Mouse (Mus musculus) urinary bladder, postnatal 36 days (tissue): ENCODE data around the gene Hsd17b6.
A peak's percentile ranks its signal among the peaks of the same experiment; 100 is the strongest.

Experiments used
- DNase-seq, 2 experiments: peaks; one replicate each; pipeline ENCODE4 v3.0.0; 2022; ENCODE audit warnings: low spot score in 2 of 2, mixed read lengths in 1 of 2

The Hsd17b6 gene

GRCm38 (mm10) chr10:128005479-128005878 lies 1.9 kb downstream of the Hsd17b6 start:
- DNase-seq, result no peak

GRCm38 (mm10) chr10:128004918-128005317 lies 2.5 kb downstream of the Hsd17b6 start:
- no peak for DNase-seq

DNA sequence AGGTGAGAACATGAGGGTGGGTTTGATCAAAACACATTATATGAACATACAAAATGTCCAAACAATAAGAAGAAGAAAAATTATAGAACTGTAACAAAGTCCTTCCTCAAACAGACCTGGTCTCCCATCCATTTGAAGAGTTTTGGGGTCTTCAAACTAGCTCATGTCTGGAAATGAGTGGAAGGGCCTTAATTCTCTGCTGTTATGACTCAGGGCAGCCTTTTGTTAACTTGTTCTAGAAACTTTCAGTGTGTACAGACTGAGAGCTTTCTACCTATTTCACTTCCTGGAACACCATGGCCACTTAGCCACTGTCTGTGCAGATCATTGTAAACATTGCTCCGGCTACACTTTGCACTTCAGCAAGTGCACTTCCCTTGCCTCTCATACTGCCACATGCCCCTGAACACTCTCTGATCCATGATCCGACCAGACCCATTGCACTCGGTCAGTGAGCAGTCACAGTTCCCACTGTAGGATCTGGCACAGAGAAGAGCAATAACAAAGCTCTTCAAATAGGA lies 4.1 kb downstream of the Hsd17b6 start:
- no peak for DNase-seq

DNA sequence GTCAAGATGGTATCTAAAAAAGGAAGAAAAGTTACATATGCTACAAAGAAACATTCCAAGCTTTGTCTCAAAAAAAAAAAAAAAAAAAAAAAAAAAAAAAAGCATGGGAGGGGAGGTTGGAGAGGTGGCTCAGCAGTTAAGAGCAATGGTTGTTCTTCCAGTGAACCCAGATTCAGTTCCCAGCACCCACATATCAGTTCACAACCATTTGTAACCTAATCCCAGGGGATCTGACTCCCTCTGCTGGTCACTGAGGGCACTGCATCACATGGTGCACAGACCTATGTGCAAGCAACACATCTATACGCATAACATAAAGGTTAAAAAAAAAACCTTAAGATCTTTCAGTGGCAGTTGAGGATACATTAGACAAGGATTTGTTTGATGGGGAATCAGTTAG lies 9.2 kb downstream of the Hsd17b6 start:
- DNase-seq, result no peak

GRCm38 (mm10) chr10:127996690-127997089 lies 10.7 kb downstream of the Hsd17b6 start:
- no peak for DNase-seq

DNA sequence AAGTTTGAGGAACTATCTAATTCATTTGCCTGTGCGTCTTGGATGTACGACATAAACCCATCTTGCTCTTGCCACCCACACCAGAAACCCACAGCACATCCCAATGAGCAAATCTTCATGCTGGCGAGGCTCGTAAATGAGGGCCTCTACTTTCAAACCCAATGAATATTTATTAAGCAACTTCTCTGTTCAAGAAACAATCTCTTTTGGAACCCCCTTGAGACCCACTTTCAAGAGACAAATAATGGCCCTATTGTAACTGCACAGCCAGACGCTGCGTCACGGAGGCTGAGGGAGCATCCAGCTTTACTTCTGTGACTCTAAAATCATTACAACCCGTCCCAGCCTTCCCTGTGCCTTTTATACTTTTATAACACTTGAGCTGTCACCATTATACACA lies 21.8 kb downstream of the Hsd17b6 start:
- DNase-seq, result no peak

DNA sequence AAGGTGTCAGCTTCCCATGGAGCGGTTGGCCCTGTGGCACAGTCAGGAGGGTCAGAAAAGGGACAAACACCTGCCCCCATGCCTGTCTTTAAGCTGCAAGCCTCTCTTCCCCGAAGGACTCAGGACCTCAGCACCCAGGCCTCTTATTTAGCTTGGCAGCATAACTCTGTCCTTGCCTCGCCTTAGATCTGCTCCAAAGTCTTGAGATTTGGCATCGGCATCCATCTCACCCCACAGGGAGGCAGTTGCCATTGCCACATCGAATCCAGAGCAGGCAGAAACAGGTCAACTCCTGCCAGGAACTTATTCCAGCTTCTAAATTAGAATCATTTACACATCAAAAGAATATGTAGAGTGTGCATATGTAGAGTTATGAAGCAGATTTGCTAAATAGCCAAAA lies 22.8 kb downstream of the Hsd17b6 start:
- peak in 1 of 2 experiments; percentile 23 for DNase-seq

GRCm38 (mm10) chr10:127975503-127975902 lies 31.9 kb downstream of the Hsd17b6 start:
- DNase-seq, result no peak

DNA sequence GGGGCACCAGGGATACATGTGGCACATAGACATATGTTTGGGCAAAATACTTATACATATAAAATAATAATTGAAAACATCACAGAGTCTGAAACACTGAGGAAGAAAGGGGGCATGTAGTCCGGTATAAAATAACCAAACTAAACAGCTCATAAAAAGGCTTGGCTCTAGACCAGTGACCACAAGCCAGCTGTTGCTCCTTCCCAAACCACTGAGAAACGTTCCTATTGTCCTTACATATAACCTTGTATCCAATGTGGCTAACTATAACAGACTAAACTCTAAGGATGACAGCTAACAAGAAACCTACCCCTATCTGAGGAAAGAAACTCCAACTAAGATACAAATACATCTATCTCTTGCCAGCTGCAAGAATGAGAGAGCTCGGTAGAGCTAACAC lies 33.3 kb downstream of the Hsd17b6 start:
- no peak for DNase-seq

DNA sequence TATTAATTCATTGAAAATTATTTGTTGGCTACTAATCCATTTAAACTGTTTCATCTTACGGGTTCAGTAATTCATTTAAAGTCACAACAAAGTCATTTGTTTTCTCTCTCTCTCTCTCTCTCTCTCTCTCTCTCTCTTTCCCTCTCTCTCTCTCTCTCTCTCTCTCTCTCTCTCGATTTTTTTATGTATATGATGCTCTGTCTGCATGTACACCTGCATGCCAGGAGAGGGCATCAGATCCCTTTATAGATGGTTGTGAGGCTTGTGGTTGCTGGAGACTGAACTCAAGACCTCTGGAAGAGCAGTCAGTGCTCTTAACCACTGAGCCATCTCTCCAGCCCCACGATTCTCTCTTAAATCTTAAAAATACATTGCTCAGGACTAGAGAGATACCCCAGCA lies 36.3 kb downstream of the Hsd17b6 start:
- no peak for DNase-seq

DNA sequence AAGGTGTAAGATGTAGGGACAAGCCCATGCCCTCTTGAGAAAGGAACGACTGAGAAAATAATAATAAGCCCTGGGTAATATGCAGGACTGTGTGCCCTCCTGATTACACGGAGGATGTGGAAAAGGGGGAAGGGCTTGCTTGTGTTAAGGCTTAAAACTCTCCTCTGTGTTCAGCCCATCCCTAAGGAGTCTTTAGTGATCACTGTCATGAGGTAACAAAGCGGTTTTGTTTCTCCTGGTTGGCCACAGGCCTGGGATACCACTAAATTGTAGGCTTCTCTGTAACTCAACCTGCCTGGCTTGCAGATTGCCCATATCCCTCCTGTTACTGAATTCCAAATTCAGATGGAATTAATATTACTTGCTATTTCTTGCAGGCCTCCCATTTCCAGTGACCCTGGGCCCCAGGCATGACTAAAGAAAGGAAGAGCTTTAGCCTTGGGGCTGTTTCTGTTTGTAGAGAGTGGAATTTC lies 37.0 kb downstream of the Hsd17b6 start:
- DNase-seq, result no peak

GRCm38 (mm10) chr10:127969820-127970219 lies 37.6 kb downstream of the Hsd17b6 start:
- DNase-seq, result no peak

DNA sequence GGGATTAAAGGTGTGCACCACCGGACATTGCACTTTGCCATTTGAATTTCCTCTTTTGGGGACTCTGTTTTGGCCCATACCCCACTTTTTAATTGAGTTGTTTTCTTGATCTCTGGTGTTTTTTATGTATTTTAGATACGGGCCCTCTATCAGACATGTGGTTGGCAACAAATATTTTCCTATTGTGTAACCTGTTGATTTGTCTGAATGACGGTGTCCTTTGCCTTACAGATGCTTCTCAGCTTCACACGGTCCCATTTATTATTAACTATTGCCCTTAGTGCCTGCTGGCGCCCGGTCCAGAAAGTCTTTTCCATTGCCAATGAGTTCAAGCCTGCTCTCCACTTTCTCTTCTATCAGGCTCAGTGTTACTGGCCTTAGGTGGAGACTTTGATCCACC lies 40.9 kb downstream of the Hsd17b6 start:
- no peak for DNase-seq

DNA sequence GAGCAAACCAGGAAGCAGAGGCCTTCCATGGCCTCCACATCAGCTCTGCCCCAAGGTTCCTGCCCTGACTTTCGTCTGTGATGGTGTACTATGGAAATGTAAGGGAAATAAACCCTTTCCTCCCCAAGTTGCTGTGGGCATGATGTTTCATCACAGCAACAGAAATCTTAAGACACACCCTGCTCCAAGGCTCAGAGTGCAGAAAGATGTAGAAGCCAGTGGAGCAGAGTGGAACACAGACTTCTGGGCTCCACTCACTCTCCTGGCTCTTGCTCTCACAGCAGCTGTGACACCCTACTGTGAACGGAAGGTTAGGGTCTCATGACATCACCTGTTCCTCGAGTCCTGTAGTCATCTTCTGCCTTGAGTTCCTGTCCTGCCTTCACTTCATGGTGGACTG lies 43.4 kb downstream of the Hsd17b6 start:
- DNase-seq, result no peak

DNA sequence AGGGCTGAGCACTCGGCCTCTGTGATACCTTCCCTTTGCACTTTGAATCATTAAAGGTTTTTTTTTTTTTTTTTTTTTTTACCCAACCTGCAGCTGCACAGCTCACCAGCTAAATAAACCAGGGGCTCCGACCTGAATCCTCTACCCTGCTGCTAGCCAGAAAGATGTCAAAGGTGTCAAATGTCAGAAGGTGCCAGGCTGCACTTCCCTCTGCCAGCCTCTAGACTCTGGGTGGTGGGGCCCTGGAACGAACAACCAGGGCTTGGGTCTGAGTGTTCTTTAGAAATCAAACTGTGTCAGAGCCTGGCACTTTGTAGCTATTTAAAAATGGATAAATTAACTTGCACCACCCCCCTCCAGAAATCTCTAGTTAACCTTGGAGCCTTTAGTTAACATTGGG lies 45.0 kb downstream of the Hsd17b6 start:
- no peak for DNase-seq

DNA sequence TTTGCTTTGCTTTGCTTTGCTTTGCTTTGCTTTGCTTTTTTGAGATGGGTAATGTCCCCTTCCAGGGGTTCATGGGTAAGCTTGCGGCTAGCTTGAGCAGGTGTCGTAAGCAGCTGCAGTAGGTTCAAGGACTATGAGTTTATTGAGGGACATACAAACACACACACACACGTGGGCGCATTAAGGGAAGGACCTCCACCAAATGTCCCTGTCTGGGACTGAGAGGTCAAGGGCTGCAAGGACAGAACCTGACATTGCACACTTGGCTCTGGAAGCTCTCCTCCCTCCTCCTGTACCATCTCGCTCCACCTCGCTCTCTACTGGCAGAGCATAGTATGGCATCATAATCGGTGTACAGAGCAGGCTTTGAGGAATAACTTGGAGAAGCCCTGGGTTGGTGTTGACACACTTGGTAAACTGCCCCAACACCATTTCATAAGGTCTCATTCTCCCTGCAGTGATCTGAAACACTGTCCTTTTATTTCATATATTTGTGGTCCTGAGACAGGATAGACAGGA lies 48.2 kb downstream of the Hsd17b6 start:
- DNase-seq, result peak in 1 of 2 experiments; percentile 5

DNA sequence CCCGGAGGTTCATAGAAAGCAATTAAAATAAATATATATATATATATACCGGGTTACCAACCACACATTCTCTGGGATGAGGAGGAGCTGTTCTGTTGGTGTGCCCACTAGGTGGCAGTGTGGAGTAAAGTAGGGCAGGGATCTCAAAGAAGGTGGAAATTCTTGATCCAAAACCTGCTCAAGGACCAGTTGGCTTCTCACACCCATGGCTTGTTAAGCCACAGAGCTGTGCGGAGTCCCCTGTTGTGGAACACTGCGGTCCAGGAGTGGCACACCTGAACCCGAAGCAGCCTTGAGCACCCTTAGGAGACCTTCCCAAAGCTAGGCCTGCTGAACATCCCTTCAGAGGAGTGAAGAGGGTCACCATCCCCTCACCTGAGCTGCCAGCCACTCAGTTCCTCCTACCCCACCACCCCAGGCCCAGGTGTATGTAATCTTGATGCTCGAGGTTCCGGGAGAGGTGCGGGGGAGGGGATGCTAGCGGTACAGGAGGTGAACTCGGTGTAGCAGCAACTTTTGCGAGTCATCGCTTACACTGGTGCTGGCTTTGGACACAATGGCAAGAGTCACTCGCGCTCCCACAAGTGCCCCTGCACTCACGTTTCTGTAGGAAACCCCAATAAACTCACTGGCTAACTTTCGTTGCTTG lies 51.1 kb downstream of the Hsd17b6 start:
- peak; percentile 75 to 77 for DNase-seq

- DNase-seq, result no peak
Measured at GRCm38 (mm10) chr10:127955034-127955433, 52.4 kb downstream of the Hsd17b6 start.

GRCm38 (mm10) chr10:127951821-127952220 lies 55.6 kb downstream of the Hsd17b6 start:
- DNase-seq, result no peak

DNA sequence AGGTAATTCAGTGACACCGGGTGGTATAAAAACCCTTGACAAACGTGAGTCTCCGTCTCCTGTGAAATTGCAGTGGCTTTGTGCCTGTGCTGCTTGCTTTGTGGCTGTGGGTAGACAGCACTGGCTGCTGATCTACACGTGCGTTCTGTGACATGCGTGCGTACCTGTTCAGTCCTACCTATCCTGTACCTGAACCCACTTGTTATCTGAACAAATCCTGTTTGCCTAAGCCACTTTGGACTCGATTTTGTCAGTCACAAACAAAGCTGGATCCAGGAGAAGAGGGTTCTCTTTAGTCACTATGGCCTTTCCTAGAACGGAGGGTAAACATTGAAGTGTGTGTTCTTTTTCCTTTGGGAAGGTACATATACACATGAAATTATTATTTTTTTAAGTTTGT lies 56.0 kb downstream of the Hsd17b6 start:
- no peak for DNase-seq

DNA sequence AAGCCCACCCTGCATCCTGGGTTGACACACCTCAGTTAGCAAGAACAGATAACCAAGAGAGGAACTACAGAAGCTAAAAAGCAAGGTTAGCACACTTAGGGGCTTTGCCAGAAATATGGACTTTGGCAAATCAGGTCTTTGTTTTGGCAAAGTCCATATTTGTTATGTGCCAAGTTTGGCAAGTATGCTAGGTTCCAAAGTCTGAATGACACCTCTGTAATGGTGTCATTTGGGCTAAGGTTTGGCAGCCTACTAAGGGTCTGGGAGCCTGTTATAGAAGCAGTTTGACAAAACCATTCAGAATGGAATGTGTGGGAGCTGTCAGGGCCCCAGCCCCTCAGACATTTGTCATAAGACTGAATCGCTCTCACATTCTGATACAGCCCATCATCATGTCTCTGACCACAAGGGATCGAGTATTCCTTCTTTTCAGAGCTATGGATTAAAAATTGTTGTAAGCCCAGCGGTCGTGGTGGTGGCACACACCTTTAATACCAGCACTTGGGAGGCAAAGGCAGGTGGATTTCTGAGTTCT lies 57.7 kb downstream of the Hsd17b6 start:
- DNase-seq, result no peak

- DNase-seq, result peak; percentile 24 to 34
Measured at GRCm38 (mm10) chr10:127945432-127946064, 61.9 kb downstream of the Hsd17b6 start.
